Mouse (Mus musculus) heart, postnatal 36 days (tissue): ENCODE measurements at regions not wholly inside any gene's neighbourhood (a gene's known extent, or its start where the extent isn't known, plus 50 kb on each side); places are given as distances from the start of the nearest gene placed in this dataset.

Source experiments
- DNase-seq, 2 experiments: peaks; one replicate each; pipeline ENCODE4 v3.0.0; 2021 to 2022
- intact Hi-C: fragments of 180-260 bp; cut with DNase I; formaldehyde crosslinking; loops from one replicate; pipeline ENCODE4 v1.15.1; 2025

- intact Hi-C loops: no loop called here
- no peak for DNase-seq
These were observed 407.2 kb downstream of the Prss52 start for GRCm38 (mm10) chr14:64511300-64511699.

- DNase-seq: no peak
- intact Hi-C loops: no loop called here
These were observed 408.6 kb downstream of the Prss52 start for GRCm38 (mm10) chr14:64512726-64513125.

- intact Hi-C loops: no loop called here
- DNase-seq: no peak
These were observed 413.6 kb downstream of the Prss52 start for GRCm38 (mm10) chr14:64517584-64518195.

GRCm38 (mm10) chr14:64524641-64525040, 420.6 kb downstream of the Prss52 start:
- DNase-seq: no peak
- intact Hi-C loops: no loop called here

GRCm38 (mm10) chr14:64525302-64526078, 421.4 kb downstream of the Prss52 start:
- intact Hi-C loops: no loop called here
- no peak for DNase-seq

- intact Hi-C loops: no loop called here
- DNase-seq: no peak
These were observed 426.5 kb downstream of the Prss52 start for GRCm38 (mm10) chr14:64530541-64530940.

- DNase-seq: no peak
- intact Hi-C loops: no loop called here
These were observed 427.3 kb downstream of the Prss52 start for GRCm38 (mm10) chr14:64531221-64531949.

- DNase-seq: no peak
- intact Hi-C loops: no loop called here
These were observed 428.3 kb downstream of the Prss52 start for GRCm38 (mm10) chr14:64532351-64532750.

GRCm38 (mm10) chr14:64533591-64534151, 429.6 kb downstream of the Prss52 start:
- DNase-seq: no peak
- intact Hi-C loops: no loop called here

GRCm38 (mm10) chr14:64534194-64534593, 430.1 kb downstream of the Prss52 start:
- DNase-seq: no peak
- intact Hi-C loops: no loop called here

GRCm38 (mm10) chr14:64539436-64539835, 435.4 kb downstream of the Prss52 start:
- intact Hi-C loops: no loop called here
- no peak for DNase-seq

- intact Hi-C loops: no loop called here
- DNase-seq: no peak
These were observed 441.0 kb downstream of the Prss52 start for GRCm38 (mm10) chr14:64545056-64545455.

GRCm38 (mm10) chr14:64546787-64547186, 442.7 kb downstream of the Prss52 start:
- DNase-seq: peak; percentile 32 to 38
- intact Hi-C loops: no loop called here

GRCm38 (mm10) chr14:64552951-64553350, 448.9 kb downstream of the Prss52 start:
- DNase-seq: no peak
- intact Hi-C loops: no loop called here

GRCm38 (mm10) chr14:64556042-64556441, 452.0 kb downstream of the Prss52 start:
- no peak for DNase-seq

GRCm38 (mm10) chr14:64557453-64557852, 453.4 kb downstream of the Prss52 start:
- intact Hi-C loops: no loop called here
- DNase-seq: no peak

More at GRCm38 (mm10) chr14:64556042-64556441, 452.0 kb downstream of the Prss52 start:
- intact Hi-C loops: no loop called here

GRCm38 (mm10) chr14:64568689-64569088, 464.6 kb downstream of the Prss52 start:
- DNase-seq: peak; percentile 12 to 20

GRCm38 (mm10) chr14:64570951-64571350, 466.9 kb downstream of the Prss52 start:
- DNase-seq: no peak
- intact Hi-C loops: no loop called here

More at GRCm38 (mm10) chr14:64568689-64569088, 464.6 kb downstream of the Prss52 start:
- intact Hi-C loops: no loop called here

- intact Hi-C loops: no loop called here
- DNase-seq: no peak
These were observed 468.7 kb downstream of the Prss52 start for GRCm38 (mm10) chr14:64572756-64573155.

GRCm38 (mm10) chr14:64573773-64574172, 469.7 kb downstream of the Prss52 start:
- intact Hi-C loops: no loop called here
- DNase-seq: no peak

- no peak for DNase-seq
- intact Hi-C loops: no loop called here
These were observed 470.2 kb downstream of the Prss52 start for GRCm38 (mm10) chr14:64574277-64574676.
